Mouse (Mus musculus) cerebellum, adult 11-12 months (tissue): ENCODE results near the gene Olfr1404.
"Not testable (repeated sequence)": the region's sequence is repeated elsewhere in the genome, so short reads cannot be mapped to it uniquely, and the experiment has no call there.

Experiments
- DNase-seq: peaks from one replicate; pipeline ENCODE4 v3.0.0; 2022

Olfr1404 gene

DNA sequence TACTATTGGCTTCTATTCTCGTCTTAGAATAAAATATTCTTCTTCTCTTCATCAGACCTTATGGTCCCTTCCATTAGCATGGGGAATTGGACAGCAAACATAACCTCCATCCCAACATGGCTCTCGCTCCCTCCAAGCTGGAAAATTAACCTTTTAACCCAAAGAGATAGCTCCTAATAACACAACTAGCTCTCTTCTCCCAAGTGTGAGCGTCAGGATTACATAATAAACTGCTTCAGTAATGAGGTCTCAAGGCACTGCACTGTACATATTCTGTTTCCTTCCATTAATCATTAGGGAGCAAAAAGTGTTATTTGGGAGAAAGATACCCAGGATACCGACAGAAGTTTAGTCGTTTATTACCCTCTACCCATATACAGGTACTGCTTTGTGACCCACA lies at the start of gene Olfr1404:
TSS of gene Olfr1404 (plus strand) at position 301 of the 400 bp plus-strand sequence.
- no peak for DNase-seq

DNA sequence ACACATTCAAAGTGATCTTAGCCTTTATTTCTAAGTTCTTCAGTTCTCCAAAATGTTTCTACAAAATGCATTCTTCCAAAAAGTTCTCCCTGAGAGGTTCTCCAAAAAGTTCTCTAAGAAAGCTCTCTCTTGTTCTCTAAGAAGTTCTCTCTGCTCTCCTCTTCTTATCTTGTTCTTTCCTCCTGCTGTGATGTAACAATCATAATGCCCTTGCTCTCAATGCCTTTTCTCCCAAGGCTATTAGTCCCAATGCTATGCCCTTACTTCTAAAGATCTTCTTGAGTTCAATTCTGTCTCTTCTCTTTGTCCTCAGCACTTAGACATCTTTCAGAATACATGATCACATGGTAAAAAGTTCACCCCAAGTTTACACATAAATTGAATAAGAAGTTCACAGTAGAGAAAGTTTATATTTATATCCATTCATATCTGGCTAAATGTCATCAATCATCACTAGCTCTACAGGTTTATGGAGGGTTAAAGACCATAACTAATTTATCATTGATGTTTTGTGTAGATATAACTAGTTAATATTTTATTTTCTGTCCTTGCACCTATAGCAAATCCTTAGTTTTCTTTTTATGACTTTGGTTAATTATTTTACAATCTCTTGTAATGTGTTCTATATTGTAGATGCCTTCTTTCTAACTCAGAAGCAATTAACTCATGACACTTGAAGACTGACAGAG lies 37.9 kb upstream of the Olfr1404 start:
- DNase-seq: no peak

DNA sequence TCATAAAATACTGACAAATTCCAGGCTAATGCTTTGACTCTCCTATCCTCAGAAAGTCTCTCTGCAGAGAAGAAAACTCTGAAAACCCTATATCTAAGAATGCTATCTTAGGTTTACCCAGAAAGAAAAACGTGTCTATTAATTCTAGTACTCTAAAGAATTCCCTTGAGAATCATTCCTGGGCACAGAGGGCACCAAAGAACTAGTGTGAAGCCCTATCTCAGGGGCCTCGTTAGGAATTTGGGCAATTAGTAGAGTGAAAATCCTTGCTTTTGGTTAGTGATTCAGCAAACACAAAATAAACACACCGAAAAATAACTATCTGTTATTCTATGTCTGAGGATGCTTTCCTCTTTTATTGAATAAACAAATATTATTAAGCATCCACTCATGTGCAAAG lies 21.7 kb upstream of the Olfr1404 start, which contains the start of gene Olfr1406:
TSS of gene Olfr1406 (minus strand) at position 101 of the 400 bp plus-strand sequence.
- no peak for DNase-seq

DNA sequence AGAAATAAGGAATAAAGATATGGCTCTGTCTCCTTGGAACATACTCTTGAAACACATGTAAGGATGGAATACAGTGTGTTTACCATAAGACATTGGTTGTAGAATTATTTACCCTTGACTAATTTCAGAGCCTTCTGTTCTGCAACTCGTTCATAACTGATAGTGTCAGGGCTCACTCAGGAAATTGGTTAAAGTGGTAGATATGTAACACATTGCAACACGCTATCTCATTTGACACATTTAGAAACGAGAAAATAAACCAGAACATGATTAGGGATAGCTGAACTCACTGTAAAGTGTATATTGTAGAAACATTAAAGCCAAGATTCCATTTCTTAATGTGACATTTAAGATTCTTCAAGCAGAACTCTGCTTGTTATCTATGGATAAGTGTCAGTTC lies 20.1 kb upstream of the Olfr1404 start:
- no peak for DNase-seq

DNA sequence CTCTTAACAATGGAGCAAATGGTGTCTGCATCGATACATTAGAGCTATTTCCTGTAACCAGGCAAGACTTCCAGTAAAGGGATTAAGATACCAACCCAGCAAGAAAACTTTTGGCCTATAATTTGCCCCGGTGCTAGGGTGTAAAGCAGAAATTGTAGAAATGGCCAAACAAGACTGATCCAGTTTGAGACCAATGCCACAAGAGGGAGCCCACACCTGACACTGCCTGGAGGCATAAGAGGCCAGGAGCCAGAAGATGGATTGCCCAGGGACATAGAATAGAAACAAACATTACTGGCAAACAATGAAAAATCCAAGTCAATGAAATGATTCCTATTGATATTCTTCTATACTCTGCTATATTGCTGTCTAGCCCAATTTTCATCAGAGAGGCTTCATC lies 15.8 kb upstream of the Olfr1404 start:
- DNase-seq: no peak

DNA sequence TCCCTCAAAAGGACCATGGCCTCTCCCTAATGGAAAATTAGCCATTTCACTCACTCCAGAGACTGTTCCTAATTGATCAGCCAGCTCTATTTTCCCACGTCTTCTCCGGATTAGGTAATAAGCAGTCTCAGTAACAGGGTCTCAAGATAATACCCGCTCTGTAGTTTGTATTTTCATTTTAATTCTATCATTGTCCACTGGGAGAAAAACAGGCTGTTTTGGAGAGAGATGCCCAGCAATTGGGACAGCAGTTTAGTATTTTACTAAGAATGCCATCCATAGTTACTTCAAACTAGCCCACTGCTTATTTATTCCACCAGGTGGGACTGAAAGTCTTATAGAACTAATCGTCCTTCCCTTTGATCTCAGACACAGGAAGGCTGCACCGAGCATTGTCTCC lies 14.7 kb upstream of the Olfr1404 start, which contains the start of gene Olfr218:
TSS of gene Olfr218 (plus strand) at position 301 of the 400 bp plus-strand sequence.
- no peak for DNase-seq

DNA sequence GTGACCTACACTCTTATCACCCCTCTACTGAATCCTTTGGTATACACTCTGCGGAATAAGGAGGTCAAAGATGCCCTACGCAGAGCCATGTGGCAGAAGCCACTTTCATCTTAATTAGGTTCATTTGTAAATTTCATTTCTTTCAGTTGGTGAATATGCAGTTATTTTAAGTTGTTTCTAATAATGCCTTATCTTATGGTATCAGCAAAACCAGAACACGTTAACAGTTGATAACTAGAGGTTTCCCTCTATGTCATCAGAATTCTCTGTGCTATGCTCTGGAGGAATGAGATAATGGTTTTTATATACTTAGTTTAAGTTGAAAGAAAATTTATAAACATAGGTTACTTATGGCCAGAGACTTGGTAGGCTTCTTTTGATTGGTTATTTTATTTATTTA lies 4.3 kb downstream of the Olfr1404 start:
- no peak for DNase-seq

DNA sequence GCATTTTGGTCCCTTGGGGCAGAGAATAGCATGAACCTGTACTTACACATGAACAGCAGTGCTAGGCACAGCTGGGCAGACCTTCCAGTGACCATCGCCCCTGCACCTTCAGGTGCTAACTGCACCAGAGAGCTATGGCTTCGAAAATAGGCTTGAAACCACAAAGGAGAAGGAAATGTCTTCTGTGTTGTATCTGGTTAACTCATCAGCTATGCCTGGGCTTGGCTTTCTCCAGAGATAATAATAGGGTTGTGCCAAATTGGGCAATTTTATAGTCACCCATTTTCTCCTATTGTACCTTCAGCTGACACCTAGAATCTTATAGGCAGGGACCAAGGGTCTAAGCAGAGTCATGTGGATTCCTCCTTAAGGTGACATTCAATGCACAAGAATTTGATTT lies 14.9 kb downstream of the Olfr1404 start, which contains the start of gene Fcer1a:
TSS of gene Fcer1a (minus strand) at position 134 of the 400 bp plus-strand sequence.
- DNase-seq: no peak

DNA sequence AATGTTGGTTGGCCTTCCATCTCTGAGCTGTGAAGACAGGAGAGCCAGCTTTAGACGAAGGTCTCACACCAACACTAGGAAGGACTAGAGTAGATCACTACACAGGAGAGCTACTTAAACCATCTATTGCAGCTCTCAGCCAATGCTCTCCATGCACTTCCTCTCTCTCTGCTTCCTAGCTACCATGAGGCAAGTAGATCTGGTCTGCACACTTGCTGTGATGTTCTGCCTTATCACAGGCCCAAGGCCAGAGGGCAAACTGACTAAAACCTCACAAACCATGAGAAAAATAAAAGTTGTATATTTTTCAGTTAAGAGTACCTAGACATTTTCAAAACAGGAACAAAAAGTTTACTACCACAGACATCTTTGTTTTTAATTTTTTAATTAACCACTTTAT lies 24.8 kb downstream of the Olfr1404 start:
- DNase-seq: not testable (repeated sequence)

DNA sequence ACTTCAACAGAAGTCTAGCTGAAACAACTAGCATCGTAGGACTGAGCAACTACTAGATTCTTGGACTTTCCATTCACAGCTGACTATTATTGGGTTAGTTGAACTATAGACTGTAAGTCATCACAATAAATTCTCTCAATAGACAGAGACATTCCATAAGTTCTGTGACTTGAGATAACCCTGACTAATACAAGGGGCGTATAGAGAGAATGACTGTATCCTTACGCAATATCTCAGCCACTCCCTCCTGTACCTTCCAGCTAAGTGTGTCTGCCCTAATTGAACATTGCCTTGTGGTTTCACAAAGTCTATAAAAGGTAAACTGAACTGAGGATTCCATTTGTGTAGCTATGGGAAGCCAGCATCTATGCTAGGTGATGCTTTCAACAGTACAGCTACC lies 37.7 kb downstream of the Olfr1404 start:
- no peak for DNase-seq

DNA sequence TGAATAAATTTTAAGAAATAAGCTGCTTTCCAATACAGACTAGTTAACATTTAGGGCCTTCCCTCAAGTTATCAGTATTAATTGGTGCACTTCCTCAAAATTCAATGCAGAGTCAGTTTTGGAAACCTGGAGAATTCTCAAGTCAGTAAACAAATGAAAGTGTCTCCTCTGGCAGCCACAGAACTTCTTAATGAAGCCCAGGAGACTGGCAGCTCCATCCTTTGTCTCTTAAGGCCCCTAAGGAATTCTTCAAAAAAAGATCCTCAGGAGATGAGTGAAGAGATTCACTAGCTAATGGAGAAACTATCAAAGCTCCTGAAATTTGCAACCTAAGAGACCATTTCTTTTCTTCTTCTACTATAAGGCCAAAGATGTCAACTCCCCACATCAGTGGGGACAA lies 53.5 kb downstream of the Olfr1404 start, which contains the start of gene Olfr418:
TSS of gene Olfr418 (plus strand) at position 301 of the 400 bp plus-strand sequence.
- no peak for DNase-seq
